Mouse (Mus musculus): ENCODE data around the gene Aqp8.

Gene Aqp8

DNA sequence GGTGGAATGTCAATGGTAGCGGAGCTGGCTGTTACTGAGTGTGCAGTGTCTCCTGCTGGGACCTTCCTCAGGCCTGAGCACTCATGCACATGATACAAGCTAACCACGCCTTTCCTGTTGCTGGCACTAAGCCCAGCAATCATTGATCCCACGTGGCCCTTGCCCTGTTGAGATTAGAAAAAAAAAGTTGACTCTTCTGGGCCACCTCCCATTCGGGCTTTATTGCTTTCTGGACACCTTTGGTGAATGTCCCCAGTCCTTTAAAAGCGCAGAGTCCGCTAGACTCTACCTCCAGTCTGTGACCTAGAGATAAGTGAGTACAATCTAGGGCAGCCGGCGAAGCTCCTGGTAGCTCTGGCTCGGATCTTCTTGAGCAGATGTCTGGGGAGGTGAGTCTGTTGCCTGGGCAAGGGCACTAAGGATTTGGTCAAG lies at the start of gene Aqp8:
TSS of gene Aqp8 (plus strand) at position 222 of the 432 bp plus-strand sequence.
- DNase-seq, result peak; percentile 7

GRCm38 (mm10) chr7:123416803-123417202 lies 45.3 kb upstream of the Aqp8 start:
- no peak for DNase-seq

GRCm38 (mm10) chr7:123417661-123418060 lies 44.4 kb upstream of the Aqp8 start:
- DNase-seq, result no peak

GRCm38 (mm10) chr7:123419984-123420383 lies 42.1 kb upstream of the Aqp8 start:
- DNase-seq, result no peak

DNA sequence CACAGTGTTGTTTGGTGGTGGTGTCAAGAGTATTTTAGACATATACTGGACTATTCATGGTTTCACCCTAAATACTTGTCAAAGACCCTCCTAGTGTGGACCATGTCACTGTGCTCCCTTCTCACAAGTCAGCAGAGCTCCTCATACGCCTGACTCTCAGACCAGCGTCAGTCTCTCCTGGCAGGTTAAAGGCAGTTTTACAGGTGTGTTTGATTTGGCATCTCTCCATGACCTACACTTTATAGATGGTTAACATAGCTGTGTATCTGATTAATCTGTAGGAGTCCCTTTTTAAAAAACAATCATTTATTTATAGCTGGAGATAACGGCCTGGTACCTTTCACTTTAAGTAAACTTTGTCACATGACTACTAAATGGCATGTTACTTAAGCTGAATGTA lies 40.1 kb upstream of the Aqp8 start:
- no peak for DNase-seq

DNA sequence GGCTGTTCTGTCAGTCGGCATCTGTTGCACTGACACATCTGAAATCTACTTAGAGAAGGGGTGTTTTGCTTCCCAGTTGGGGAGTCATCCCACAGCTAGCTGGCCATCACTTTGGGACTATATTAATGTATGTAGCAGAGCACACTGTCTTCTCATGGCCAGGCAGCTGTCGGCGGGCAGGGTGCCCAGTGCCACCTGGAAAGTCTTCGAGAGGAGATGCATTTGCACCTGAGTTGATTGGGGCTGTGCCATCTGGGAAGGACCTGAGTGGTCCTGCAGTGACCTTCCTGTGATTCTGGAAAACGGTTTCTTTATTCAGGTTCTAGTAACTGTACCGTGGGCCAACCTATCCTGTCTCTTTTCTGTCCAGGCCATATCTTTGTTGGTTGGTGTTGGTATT lies 37.8 kb upstream of the Aqp8 start:
- DNase-seq, result no peak

DNA sequence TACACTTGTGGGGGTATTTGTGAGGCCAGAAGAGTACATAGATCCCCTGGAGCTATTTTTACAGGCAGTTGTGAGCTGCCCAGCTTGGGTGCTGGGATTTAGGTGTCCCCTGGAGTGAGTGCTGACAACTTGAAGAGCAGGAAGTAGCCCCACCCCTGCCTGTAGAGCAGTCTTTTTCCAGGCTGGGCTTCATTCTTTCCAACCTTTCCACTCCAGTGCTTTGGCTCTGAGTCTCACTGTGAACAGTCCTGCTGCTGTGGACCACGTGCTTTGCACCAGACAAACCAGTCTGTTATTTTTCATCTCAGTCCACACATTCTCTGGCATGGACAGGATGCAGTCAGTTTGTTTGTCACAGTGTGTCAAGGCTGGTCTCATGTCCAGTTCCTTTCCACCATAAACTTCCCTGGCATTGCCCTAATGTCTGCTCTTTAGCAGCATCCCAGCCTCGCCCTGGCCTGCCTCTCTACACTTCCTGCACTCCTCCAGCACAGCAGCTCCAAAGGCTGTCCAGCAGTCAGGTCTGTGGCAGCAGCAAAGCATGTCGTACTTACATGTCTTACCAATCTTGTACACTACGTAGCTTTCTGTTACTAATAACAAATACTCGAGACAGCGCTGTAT lies 36.8 kb upstream of the Aqp8 start:
- DNase-seq, result no peak

DNA sequence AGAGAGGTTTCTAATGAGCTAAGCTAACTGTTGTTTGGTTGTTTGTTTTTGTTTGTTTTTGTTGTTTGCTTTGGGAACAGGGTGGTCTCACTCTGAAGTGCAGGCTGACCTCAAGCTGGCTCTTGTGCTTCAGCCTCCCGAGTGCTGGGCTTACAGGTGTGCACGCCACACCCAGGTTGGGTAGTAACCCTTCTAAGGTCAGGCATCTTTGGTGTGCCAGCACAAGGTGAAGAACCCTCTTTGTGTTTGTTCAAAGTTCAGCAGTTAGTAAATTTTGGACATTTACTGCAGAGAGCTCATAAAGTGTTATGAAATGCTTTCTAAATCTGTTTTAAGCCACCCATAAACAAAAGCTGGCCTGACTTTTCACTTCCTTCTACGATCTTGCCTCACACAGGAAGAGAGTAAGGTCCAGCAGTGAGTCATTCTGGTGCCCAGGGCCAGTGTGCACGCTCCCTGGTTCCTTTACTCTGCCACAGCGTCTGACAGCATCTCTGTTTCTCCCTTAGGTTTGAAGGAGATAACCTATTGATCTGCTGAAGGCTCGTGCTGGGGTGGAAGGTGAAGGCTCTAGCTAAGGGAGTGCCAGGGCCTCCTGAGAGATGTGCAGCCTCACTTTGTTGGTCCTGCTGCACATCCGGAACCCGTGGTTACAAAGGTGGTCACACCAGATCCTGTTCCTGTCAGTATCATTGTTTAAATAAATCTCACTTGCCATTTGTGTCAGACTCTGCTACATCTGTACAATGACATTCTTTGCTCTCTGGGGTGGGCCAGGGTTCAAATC lies 32.3 kb upstream of the Aqp8 start:
- DNase-seq, result no peak

DNA sequence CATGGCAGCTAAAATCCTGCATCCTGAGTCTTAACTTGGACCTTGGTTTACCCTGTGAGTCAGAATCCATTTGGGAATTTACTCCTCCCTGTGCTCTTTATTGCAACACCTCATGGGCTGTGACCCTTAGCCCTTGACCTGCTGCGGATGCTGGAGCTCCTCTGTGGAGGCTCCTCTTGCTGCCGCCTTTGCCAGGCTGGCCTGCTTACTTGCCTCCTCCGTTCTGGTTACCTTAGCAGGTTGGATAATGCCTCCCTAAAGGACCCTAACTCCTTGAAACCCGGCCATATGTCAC lies 31.7 kb upstream of the Aqp8 start:
- DNase-seq, result no peak

DNA sequence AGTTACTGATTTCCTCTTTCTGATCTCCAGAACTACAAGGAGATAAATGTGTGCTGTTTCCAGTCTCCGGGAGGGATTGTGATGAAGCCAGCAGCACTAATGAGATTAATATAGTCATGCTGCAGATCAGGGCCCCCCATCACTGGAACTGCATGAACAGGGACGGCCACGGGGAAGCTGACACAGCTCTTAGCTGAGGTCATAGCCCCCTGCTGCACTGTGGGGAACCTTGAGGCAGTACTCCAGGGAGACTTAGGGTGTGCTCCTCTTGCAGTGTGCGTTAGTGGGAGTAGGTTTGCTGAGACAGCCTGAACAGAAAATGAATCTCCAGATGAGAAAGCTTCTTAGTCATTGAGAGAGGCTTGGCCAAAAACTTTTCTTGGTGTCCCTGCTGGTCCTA lies 30.9 kb upstream of the Aqp8 start:
- DNase-seq, result no peak

GRCm38 (mm10) chr7:123442079-123442478 lies 20.0 kb upstream of the Aqp8 start:
- DNase-seq, result no peak

DNA sequence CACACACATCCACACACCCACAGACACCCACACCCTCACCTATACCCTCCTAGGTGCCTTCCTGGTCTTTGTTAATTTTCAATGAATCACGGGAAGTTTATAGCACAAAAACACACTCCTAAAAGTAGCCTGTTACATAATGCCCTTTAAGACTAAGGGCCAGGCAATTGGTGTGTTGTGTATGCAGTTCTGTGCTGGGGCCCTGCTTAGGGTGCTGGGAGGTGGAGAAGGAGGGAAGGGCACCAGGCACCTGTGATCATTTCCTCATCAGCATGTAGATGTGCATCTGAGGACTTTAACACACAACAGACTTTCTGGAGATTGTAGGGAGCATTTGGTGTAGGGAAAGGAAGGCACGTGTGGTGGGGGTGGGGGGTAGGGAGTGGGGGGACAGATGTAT lies 13.3 kb upstream of the Aqp8 start:
- DNase-seq, result no peak

- DNase-seq, result no peak
These were observed 12.4 kb upstream of the Aqp8 start for GRCm38 (mm10) chr7:123449676-123450075.

- DNase-seq, result no peak
These were observed 11.6 kb upstream of the Aqp8 start for GRCm38 (mm10) chr7:123450515-123450914.

DNA sequence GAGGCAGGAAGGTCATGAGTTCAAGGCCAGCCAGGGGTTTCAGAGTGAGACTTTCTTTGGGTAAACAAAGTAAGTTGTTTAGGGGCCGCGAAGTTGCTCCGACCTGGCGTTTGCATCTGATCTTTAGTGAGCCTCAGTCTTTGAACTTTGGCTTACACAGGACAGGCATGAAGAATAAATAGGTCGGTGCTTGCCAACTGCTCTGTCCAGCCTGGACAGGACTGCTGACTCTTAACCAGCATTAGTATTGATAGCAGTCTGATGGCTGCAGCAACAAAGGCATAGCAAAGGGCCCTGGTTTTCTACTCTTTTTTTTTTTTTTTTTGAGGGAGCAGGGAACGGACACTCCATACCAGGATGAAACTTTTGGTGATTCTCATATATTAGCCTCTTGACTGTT lies 9.5 kb upstream of the Aqp8 start:
- DNase-seq, result no peak

GRCm38 (mm10) chr7:123453066-123453465 lies 9.0 kb upstream of the Aqp8 start:
- DNase-seq, result no peak

- DNase-seq, result no peak
These were observed 7.0 kb upstream of the Aqp8 start for GRCm38 (mm10) chr7:123455088-123455487.

GRCm38 (mm10) chr7:123458309-123458708 lies 3.8 kb upstream of the Aqp8 start:
- DNase-seq, result no peak

- no peak for DNase-seq
These were observed 2.8 kb upstream of the Aqp8 start for GRCm38 (mm10) chr7:123459247-123459646.

DNA sequence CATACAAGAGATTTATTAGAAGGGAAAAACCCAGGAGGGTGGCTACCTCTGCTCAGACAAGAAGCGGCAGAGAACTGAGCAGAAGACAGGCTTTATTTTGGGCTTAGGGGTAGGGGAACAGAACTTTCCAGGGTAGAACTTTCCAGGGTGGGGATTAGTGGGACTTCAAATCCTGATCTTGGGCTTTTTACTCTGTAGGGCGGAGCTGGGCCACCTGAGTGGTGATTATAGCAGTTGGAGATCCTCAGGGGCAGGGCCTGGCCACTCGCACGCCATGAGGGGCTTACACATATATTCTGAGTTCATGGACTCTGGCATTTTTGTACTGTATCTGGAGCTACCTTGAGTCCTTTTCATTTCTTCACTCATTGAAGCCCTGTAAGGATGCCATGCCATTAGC lies 775 bp upstream of the Aqp8 start:
- DNase-seq, result no peak

GRCm38 (mm10) chr7:123463569-123463968 lies 1.5 kb downstream of the Aqp8 start:
- no peak for DNase-seq

- DNase-seq, result peak; percentile 84
These were observed 3.7 kb downstream of the Aqp8 start for GRCm38 (mm10) chr7:123465692-123466387.

DNA sequence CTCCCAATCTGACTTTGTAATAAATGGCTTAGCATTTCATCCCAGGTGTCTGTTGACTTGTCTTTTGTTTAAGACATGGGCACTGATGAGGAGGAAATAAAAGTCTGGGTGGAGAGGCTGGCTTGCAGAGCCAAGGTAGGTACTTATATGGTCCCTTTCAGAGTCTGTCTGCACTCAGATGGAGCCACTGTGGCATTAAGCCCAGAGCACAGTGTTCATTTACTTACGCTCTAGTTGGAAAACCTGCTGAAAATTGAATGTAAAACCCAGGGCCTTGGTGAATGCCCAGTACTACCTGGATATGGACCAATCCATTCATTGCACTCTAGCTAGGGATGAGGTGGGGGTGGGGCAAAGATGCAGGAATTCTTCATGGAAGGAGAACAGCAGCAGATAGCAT lies 5.9 kb downstream of the Aqp8 start:
- no peak for DNase-seq

GRCm38 (mm10) chr7:123487703-123488102 lies 25.6 kb downstream of the Aqp8 start:
- no peak for DNase-seq
